Mouse (Mus musculus) forebrain, embryonic 13.5 days (tissue): ENCODE results near the gene Sde2. TPM values are rescaled to one million over a fixed set of nuclear protein-coding genes. Genes with fewer than 3 reads are reported as not detected.
"Not testable (repeated sequence)": the region's sequence is repeated elsewhere in the genome, so short reads cannot be mapped to it uniquely, and the experiment has no call there.

Experiments used
- ATAC-seq: fragments of 200-750 bp; cut with Nextera tagmentation; 2 replicates; pipeline ENCODE4 v1.8.0; 2017
- H3K27ac ChIP-seq: fragments of 300-500 bp; sonication (generic); 2 replicates; pipeline ENCODE4 v1.5.1; 2015; ENCODE audit warnings: inconsistent platforms, mild to moderate bottlenecking, moderate library complexity
- H3K27me3 ChIP-seq: fragments of 300-500 bp; sonication (generic); 2 replicates; pipeline ENCODE4 v1.6.1; 2015; ENCODE audit warnings: mild to moderate bottlenecking, inconsistent platforms
- H3K36me3 ChIP-seq: fragments of 300-500 bp; sonication (generic); 2 replicates; pipeline ENCODE4 v1.6.1; 2015; ENCODE audit warnings: mild to moderate bottlenecking, inconsistent platforms; ENCODE audit not compliant: poor library complexity, severe bottlenecking
- H3K4me1 ChIP-seq: fragments of 300-500 bp; sonication (generic); 2 replicates; pipeline ENCODE4 v1.6.1; 2015; ENCODE audit warnings: inconsistent platforms
- H3K4me2 ChIP-seq: fragments of 300-500 bp; sonication (generic); 2 replicates; pipeline ENCODE4 v1.6.1; 2015; ENCODE audit warnings: inconsistent platforms, mild to moderate bottlenecking, moderate library complexity
- H3K4me3 ChIP-seq: fragments of 300-500 bp; sonication (generic); 2 replicates; pipeline ENCODE4 v1.5.1; 2015; ENCODE audit warnings: mild to moderate bottlenecking, inconsistent platforms
- H3K9ac ChIP-seq: fragments of 300-500 bp; sonication (generic); 2 replicates; pipeline ENCODE4 v1.6.1; 2015; ENCODE audit warnings: mild to moderate bottlenecking, inconsistent platforms
- H3K9me3 ChIP-seq: fragments of 300-500 bp; sonication (generic); replicated peaks from 2 replicates; pipeline ENCODE4 v1.6.1; 2016; ENCODE audit warnings: inconsistent platforms
- WGBS: fragments of 180-500 bp; shearing (Covaris S2); methylation state at CpG from one replicate; pipeline ENCODE4 v1.1.7; 2015; 5-methylcytosine and 5-hydroxymethylcytosine counted together
- polyA plus RNA-seq: library from polyadenylated mRNA; unstranded; fragments of >200 nt; fragmentation: Nextera tagmentation; extraction: Ambion mirVana; gene quantifications from 2 replicates; pipeline ENCODE4 v1.2.1, GENCODE M21; 2015

The Sde2 gene
- polyA plus RNA-seq, 1 experiment from 2014 or later, result 32.7 TPM

GRCm38 (mm10) chr1:180873861-180874484 lies 23.0 kb downstream of the Sde2 start:
- no peaks in the 10 kb centered on the region for H3K9me3 ChIP-seq
- no peak for ATAC-seq
- no peak overlapping the region for H3K9ac ChIP-seq
- H3K4me3 ChIP-seq, result no peak overlapping the region
- 21% methylated on average over 9 of the region's 9 CpGs for whole genome bisulfite sequencing
- no peak overlapping the region for H3K27ac ChIP-seq
- no peaks in the 10 kb centered on the region for H3K4me1 ChIP-seq
- no peaks in the 10 kb centered on the region for H3K27me3 ChIP-seq
- no peak overlapping the region for H3K4me2 ChIP-seq
- H3K36me3 ChIP-seq, result no peaks in the 10 kb centered on the region

- ATAC-seq, result no peak
- H3K27ac ChIP-seq, result no peak overlapping the region
Measured at GRCm38 (mm10) chr1:180874615-180875014, 23.7 kb downstream of the Sde2 start.

GRCm38 (mm10) chr1:180875126-180875525 lies 24.2 kb downstream of the Sde2 start:
- H3K27ac ChIP-seq, result no peak overlapping the region
- no peak overlapping the region for H3K4me2 ChIP-seq
- H3K27me3 ChIP-seq, result no peaks in the 10 kb centered on the region
- H3K4me3 ChIP-seq, result no peak overlapping the region
- H3K4me1 ChIP-seq, result no peaks in the 10 kb centered on the region
- H3K9ac ChIP-seq, result no peak overlapping the region
- H3K36me3 ChIP-seq, result no peaks in the 10 kb centered on the region
- 91% methylated on average over 9 of the region's 9 CpGs for WGBS
- no peak for ATAC-seq
- no peaks in the 10 kb centered on the region for H3K9me3 ChIP-seq

More at GRCm38 (mm10) chr1:180874615-180875014, 23.7 kb downstream of the Sde2 start:
- 82% methylated on average over 2 of the region's 2 CpGs for WGBS
- Histone ChIP-seq H3K36me3 (no peaks in the 10 kb centered on the region), H3K9me3 (no peaks in the 10 kb centered on the region), H3K27me3 (no peaks in the 10 kb centered on the region), H3K4me1 (no peaks in the 10 kb centered on the region), H3K4me2 (no peak overlapping the region), H3K9ac (no peak overlapping the region), H3K4me3 (no peak overlapping the region)

- 73% methylated on average over 4 of the region's 4 CpGs for WGBS
Measured at GRCm38 (mm10) chr1:180877466-180877865, 26.5 kb downstream of the Sde2 start.

GRCm38 (mm10) chr1:180881768-180882167 lies 30.8 kb downstream of the Sde2 start:
- Histone ChIP-seq H3K4me1 (no peaks in the 10 kb centered on the region), H3K27me3 (no peaks in the 10 kb centered on the region), H3K4me3 (no peak overlapping the region), H3K4me2 (no peak overlapping the region), H3K36me3 (no peaks in the 10 kb centered on the region), H3K9ac (no peak overlapping the region), H3K9me3 (no peaks in the 10 kb centered on the region), H3K27ac (no peak overlapping the region)
- WGBS, result 85% methylated on average over 3 of the region's 3 CpGs
- no peak for ATAC-seq

More at GRCm38 (mm10) chr1:180877466-180877865, 26.5 kb downstream of the Sde2 start:
- Histone ChIP-seq H3K36me3 (no peaks in the 10 kb centered on the region), H3K4me3 (no peak overlapping the region), H3K9me3 (no peaks in the 10 kb centered on the region), H3K4me1 (no peaks in the 10 kb centered on the region), H3K27me3 (no peaks in the 10 kb centered on the region), H3K9ac (no peak overlapping the region), H3K4me2 (no peak overlapping the region), H3K27ac (no peak overlapping the region)
- ATAC-seq, result no peak

- no peak for ATAC-seq
- H3K4me1 ChIP-seq, result peaks cover 7% of the 10 kb centered on the region
- H3K4me2 ChIP-seq, result no peak overlapping the region
- no peak overlapping the region for H3K4me3 ChIP-seq
- WGBS, result 48% methylated on average over 7 of the region's 7 CpGs
- no peak overlapping the region for H3K9ac ChIP-seq
- no peaks in the 10 kb centered on the region for H3K27me3 ChIP-seq
- H3K36me3 ChIP-seq, result no peaks in the 10 kb centered on the region
- H3K9me3 ChIP-seq, result no peaks in the 10 kb centered on the region
- no peak overlapping the region for H3K27ac ChIP-seq
Measured at GRCm38 (mm10) chr1:180883731-180884130, 32.8 kb downstream of the Sde2 start.

GRCm38 (mm10) chr1:180884484-180884883 lies 33.6 kb downstream of the Sde2 start:
- no peak overlapping the region for H3K4me2 ChIP-seq
- no peak overlapping the region for H3K9ac ChIP-seq
- ATAC-seq, result no peak
- no peaks in the 10 kb centered on the region for H3K9me3 ChIP-seq
- H3K4me3 ChIP-seq, result no peak overlapping the region
- 86% methylated on average over 9 of the region's 9 CpGs for WGBS
- H3K27ac ChIP-seq, result no peak overlapping the region
- H3K27me3 ChIP-seq, result no peaks in the 10 kb centered on the region
- H3K36me3 ChIP-seq, result no peaks in the 10 kb centered on the region
- peaks cover 13% of the 10 kb centered on the region for H3K4me1 ChIP-seq

GRCm38 (mm10) chr1:180888556-180889042 lies 37.7 kb downstream of the Sde2 start:
- Histone ChIP-seq H3K4me1 (peaks cover 13% of the 10 kb centered on the region), H3K27ac (no peak overlapping the region), H3K27me3 (peaks cover 14% of the 10 kb centered on the region), H3K9ac (no peak overlapping the region), H3K4me3 (no peak overlapping the region), H3K4me2 (peak overlapping the region; percentile 40), H3K9me3 (no peaks in the 10 kb centered on the region), H3K36me3 (no peaks in the 10 kb centered on the region)
- ATAC-seq, result peak; percentile 68
- 8% methylated on average over 13 of the region's 13 CpGs for WGBS

- Histone ChIP-seq H3K4me1 (peaks cover 13% of the 10 kb centered on the region), H3K4me2 (0 out of 2 replicates have a peak overlapping the region, but pooled peaks have one; percentile 40), H3K9ac (no peak overlapping the region), H3K4me3 (no peak overlapping the region), H3K36me3 (no peaks in the 10 kb centered on the region), H3K27me3 (peaks cover 19% of the 10 kb centered on the region), H3K27ac (no peak overlapping the region), H3K9me3 (no peaks in the 10 kb centered on the region)
- 39% methylated on average over 7 of the region's 7 CpGs for WGBS
- ATAC-seq, result 0 out of 2 replicates have a peak, but pooled peaks have one; percentile 24
Measured at GRCm38 (mm10) chr1:180889172-180889571, 38.2 kb downstream of the Sde2 start.

GRCm38 (mm10) chr1:180889841-180890240 lies 38.9 kb downstream of the Sde2 start:
- H3K4me2 ChIP-seq, result no peak overlapping the region
- H3K9me3 ChIP-seq, result no peaks in the 10 kb centered on the region
- H3K4me1 ChIP-seq, result peaks cover 13% of the 10 kb centered on the region
- no peak overlapping the region for H3K9ac ChIP-seq
- 39% methylated on average over 6 of the region's 6 CpGs for WGBS
- no peaks in the 10 kb centered on the region for H3K36me3 ChIP-seq
- H3K4me3 ChIP-seq, result no peak overlapping the region
- no peak overlapping the region for H3K27ac ChIP-seq
- ATAC-seq, result no peak
- H3K27me3 ChIP-seq, result peaks cover 26% of the 10 kb centered on the region

GRCm38 (mm10) chr1:180892808-180893207 lies 41.9 kb downstream of the Sde2 start, which contains the start of gene Lefty2:
Gene Lefty2 (plus strand): TSS chr1:180893108.
- no peak for ATAC-seq
- Histone ChIP-seq H3K4me1 (peaks cover 13% of the 10 kb centered on the region), H3K4me2 (peak within 1 kb of the TSS; percentile 46), H3K36me3 (no peaks in the 10 kb centered on the region), H3K9ac (no peak within 1 kb of the TSS), H3K27ac (no peak within 1 kb of the TSS), H3K27me3 (peaks cover 37% of the 10 kb centered on the region), H3K9me3 (no peaks in the 10 kb centered on the region), H3K4me3 (no peak within 1 kb of the TSS)
- WGBS, result 67% methylated on average over 10 of the region's 10 CpGs

GRCm38 (mm10) chr1:180894088-180894987 lies 43.4 kb downstream of the Sde2 start:
- 0 out of 2 replicates have a peak overlapping the region, but pooled peaks have one; percentile 30 for H3K9ac ChIP-seq
- not testable (repeated sequence) for H3K9me3 ChIP-seq, H3K36me3 ChIP-seq, H3K4me1 ChIP-seq, H3K27ac ChIP-seq, ATAC-seq
- H3K4me2 ChIP-seq, result peak overlapping the region; percentile 46
- H3K27me3 ChIP-seq, result peaks cover 37% of the 10 kb centered on the region
- WGBS, result 4% methylated on average over 47 of the region's 51 CpGs
- peak overlapping the region; percentile 22 for H3K4me3 ChIP-seq
